Mouse (Mus musculus): ENCODE results near the gene Ccdc152. TPM values are rescaled to one million over a fixed set of nuclear protein-coding genes. Genes with fewer than 3 reads are reported as not detected.

Gene Ccdc152
- total and polyA plus RNA-seq, 2 experiments: 5.3 to 12.5 TPM

- H3K4me1 ChIP-seq (ENCODE audit: control insufficient read depth, insufficient read depth, low read length): peaks cover 12% of the 10 kb centered on the region
- no peaks in the 10 kb centered on the region for H3K79me2 ChIP-seq (ENCODE audit: control insufficient read depth, insufficient read depth, low read length)
- H3K27me3 ChIP-seq (ENCODE audit: control insufficient read depth, insufficient read depth, low read length): no peaks in the 10 kb centered on the region
- peak; percentile 36 for DNase-seq (ENCODE audit: extremely low read depth, low read depth, low spot score)
- H3K27ac ChIP-seq (replicated peaks; ENCODE audit: insufficient read depth, low read depth, low read length): no peak overlapping the region
- 42% methylated on average over 3 of the region's 3 CpGs for WGBS
- no peak for TF ChIP-seq POLR2A (IDR thresholded peaks at IDR 0.05; ENCODE audit: extremely low read depth, insufficient read depth, low read length)
- TF ChIP-seq CTCF (IDR thresholded peaks at IDR 0.05; ENCODE audit: low read depth, low read length): no peak
- H3K9ac ChIP-seq (ENCODE audit: low read depth, low read length): no peak overlapping the region
- H3K36me3 ChIP-seq (ENCODE audit: control insufficient read depth, insufficient read depth, low read length): peaks cover 65% of the 10 kb centered on the region
- H3K4me3 ChIP-seq (ENCODE audit: insufficient read depth, low read depth, low read length): no peak overlapping the region
Observed at GRCm38 (mm10) chr15:3339847-3340246, 36.5 kb upstream of the Ccdc152 start.

- Histone ChIP-seq H3K79me2 (ENCODE audit: control insufficient read depth, insufficient read depth, low read length) (no peaks in the 10 kb centered on the region), H3K4me1 (ENCODE audit: control insufficient read depth, insufficient read depth, low read length) (no peaks in the 10 kb centered on the region), H3K27ac (replicated peaks; ENCODE audit: insufficient read depth, low read depth, low read length) (no peak overlapping the region), H3K27me3 (ENCODE audit: control insufficient read depth, insufficient read depth, low read length) (no peaks in the 10 kb centered on the region), H3K9ac (ENCODE audit: low read depth, low read length) (no peak overlapping the region), H3K4me3 (ENCODE audit: insufficient read depth, low read depth, low read length) (no peak overlapping the region), H3K36me3 (ENCODE audit: control insufficient read depth, insufficient read depth, low read length) (peaks cover 56% of the 10 kb centered on the region)
- TF ChIP-seq CTCF (IDR thresholded peaks at IDR 0.05; ENCODE audit: low read depth, low read length): no peak
- no peak for TF ChIP-seq POLR2A (IDR thresholded peaks at IDR 0.05; ENCODE audit: extremely low read depth, insufficient read depth, low read length)
- no peak for DNase-seq (ENCODE audit: extremely low read depth, low read depth, low spot score)
- 87% methylated on average over 4 of the region's 4 CpGs for WGBS
Observed at GRCm38 (mm10) chr15:3332517-3332916, 29.2 kb upstream of the Ccdc152 start.

DNA sequence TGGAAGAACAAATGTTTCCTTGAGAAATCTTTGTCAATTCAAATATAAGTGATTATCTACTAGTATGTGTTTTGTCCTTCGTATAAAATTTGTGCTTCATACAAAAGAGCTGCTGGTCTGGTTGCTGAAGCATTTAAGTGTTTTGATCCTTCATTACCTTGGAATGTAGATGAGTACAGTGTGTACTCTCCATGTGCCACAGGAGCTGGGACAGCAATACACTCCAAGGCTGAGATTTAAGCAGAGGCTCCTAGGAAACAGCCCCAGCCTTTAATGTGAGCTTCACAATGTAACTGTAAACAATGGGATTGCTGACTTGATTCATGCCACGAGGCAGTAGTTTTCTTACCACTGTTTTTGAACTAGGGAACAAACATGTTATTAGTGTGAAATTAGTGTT, 28.5 kb upstream of the Ccdc152 start:
- no peak for TF ChIP-seq POLR2A (IDR thresholded peaks at IDR 0.05; ENCODE audit: extremely low read depth, insufficient read depth, low read length)
- TF ChIP-seq CTCF (IDR thresholded peaks at IDR 0.05; ENCODE audit: low read depth, low read length): no peak
- no peaks in the 10 kb centered on the region for H3K79me2 ChIP-seq (ENCODE audit: control insufficient read depth, insufficient read depth, low read length)
- H3K36me3 ChIP-seq (ENCODE audit: control insufficient read depth, insufficient read depth, low read length): peaks cover 56% of the 10 kb centered on the region
- H3K27me3 ChIP-seq (ENCODE audit: control insufficient read depth, insufficient read depth, low read length): no peaks in the 10 kb centered on the region
- no peak for DNase-seq (ENCODE audit: extremely low read depth, low read depth, low spot score)
- WGBS: 80% methylated on average over 2 of the region's 2 CpGs
- H3K4me3 ChIP-seq (ENCODE audit: insufficient read depth, low read depth, low read length): no peak overlapping the region
- no peak overlapping the region for H3K27ac ChIP-seq (replicated peaks; ENCODE audit: insufficient read depth, low read depth, low read length)
- H3K9ac ChIP-seq (ENCODE audit: low read depth, low read length): no peak overlapping the region
- H3K4me1 ChIP-seq (ENCODE audit: control insufficient read depth, insufficient read depth, low read length): no peaks in the 10 kb centered on the region

DNA sequence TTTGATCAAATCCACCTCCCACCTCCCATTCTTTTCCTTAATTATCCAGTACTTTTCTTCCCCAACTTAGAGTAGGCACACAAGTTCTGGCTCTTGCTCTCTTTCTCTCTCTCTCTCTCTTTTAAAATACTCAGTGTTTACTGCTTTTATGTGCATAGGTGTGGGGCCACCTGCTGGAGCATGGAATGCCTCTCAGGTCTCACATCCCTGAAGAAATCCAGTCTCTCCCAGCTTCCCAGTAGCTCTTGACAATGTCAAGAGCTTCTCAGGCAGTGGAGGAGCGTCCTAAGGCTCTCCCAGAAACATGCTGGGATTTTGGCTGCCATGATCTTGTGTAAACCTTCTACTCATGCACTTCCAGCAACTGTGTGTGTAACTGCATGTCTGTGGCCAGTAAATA, 27.0 kb upstream of the Ccdc152 start:
- no peak for DNase-seq (ENCODE audit: extremely low read depth, low read depth, low spot score)
- 91% methylated on average over 1 of the region's 1 CpGs for WGBS
- Histone ChIP-seq H3K9ac (ENCODE audit: low read depth, low read length) (no peak overlapping the region), H3K27me3 (ENCODE audit: control insufficient read depth, insufficient read depth, low read length) (no peaks in the 10 kb centered on the region), H3K79me2 (ENCODE audit: control insufficient read depth, insufficient read depth, low read length) (no peaks in the 10 kb centered on the region), H3K27ac (replicated peaks; ENCODE audit: insufficient read depth, low read depth, low read length) (no peak overlapping the region), H3K4me1 (ENCODE audit: control insufficient read depth, insufficient read depth, low read length) (no peaks in the 10 kb centered on the region), H3K4me3 (ENCODE audit: insufficient read depth, low read depth, low read length) (no peak overlapping the region), H3K36me3 (ENCODE audit: control insufficient read depth, insufficient read depth, low read length) (peaks cover 57% of the 10 kb centered on the region)
- TF ChIP-seq POLR2A (IDR thresholded peaks at IDR 0.05; ENCODE audit: extremely low read depth, insufficient read depth, low read length) (no peak), CTCF (IDR thresholded peaks at IDR 0.05; ENCODE audit: low read depth, low read length) (no peak)

GRCm38 (mm10) chr15:3323041-3323440, 19.7 kb upstream of the Ccdc152 start:
- H3K27me3 ChIP-seq (ENCODE audit: control insufficient read depth, insufficient read depth, low read length): no peaks in the 10 kb centered on the region
- TF ChIP-seq POLR2A (IDR thresholded peaks at IDR 0.05; ENCODE audit: extremely low read depth, insufficient read depth, low read length) (no peak), CTCF (IDR thresholded peaks at IDR 0.05; ENCODE audit: low read depth, low read length) (no peak)
- H3K4me3 ChIP-seq (ENCODE audit: insufficient read depth, low read depth, low read length): no peak overlapping the region
- peak; percentile 92 for DNase-seq (ENCODE audit: extremely low read depth, low read depth, low spot score)
- no peaks in the 10 kb centered on the region for H3K79me2 ChIP-seq (ENCODE audit: control insufficient read depth, insufficient read depth, low read length)
- no peak overlapping the region for H3K9ac ChIP-seq (ENCODE audit: low read depth, low read length)
- no peak overlapping the region for H3K27ac ChIP-seq (replicated peaks; ENCODE audit: insufficient read depth, low read depth, low read length)
- peaks cover 44% of the 10 kb centered on the region for H3K36me3 ChIP-seq (ENCODE audit: control insufficient read depth, insufficient read depth, low read length)
- H3K4me1 ChIP-seq (ENCODE audit: control insufficient read depth, insufficient read depth, low read length): peaks cover 7% of the 10 kb centered on the region; the same call in 1 of the 2 replicates

DNA sequence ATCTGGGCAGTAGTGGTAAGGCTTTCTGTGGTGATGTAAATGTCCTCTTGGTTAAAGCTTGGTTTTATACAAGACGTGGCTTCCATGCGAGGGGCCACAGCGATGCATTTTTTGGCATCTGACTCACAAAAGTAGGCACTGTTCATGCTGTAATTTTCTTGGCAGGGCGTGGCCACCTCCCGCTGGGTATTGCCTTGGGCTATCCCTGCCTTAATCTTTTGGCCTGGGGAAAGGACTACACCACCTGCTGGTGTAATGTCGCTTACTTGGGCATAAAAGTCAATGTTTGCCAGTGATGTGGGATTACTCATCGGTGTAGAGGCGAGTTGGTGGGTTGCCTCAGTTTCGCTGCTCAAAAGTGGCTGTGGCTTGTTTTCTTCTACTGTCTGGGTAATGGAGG, 16.6 kb upstream of the Ccdc152 start:
- TF ChIP-seq CTCF (IDR thresholded peaks at IDR 0.05; ENCODE audit: low read depth, low read length): no peak
- TF ChIP-seq POLR2A (IDR thresholded peaks at IDR 0.05; ENCODE audit: extremely low read depth, insufficient read depth, low read length): no peak
- H3K27me3 ChIP-seq (ENCODE audit: control insufficient read depth, insufficient read depth, low read length): no peaks in the 10 kb centered on the region
- H3K36me3 ChIP-seq (ENCODE audit: control insufficient read depth, insufficient read depth, low read length): peaks cover 38% of the 10 kb centered on the region
- H3K79me2 ChIP-seq (ENCODE audit: control insufficient read depth, insufficient read depth, low read length): no peaks in the 10 kb centered on the region
- no peak overlapping the region for H3K4me3 ChIP-seq (ENCODE audit: insufficient read depth, low read depth, low read length)
- DNase-seq (ENCODE audit: extremely low read depth, low read depth, low spot score): no peak
- 92% methylated on average over 9 of the region's 9 CpGs for WGBS
- H3K27ac ChIP-seq (replicated peaks; ENCODE audit: insufficient read depth, low read depth, low read length): no peak overlapping the region
- H3K4me1 ChIP-seq (ENCODE audit: control insufficient read depth, insufficient read depth, low read length): peaks cover 6% of the 10 kb centered on the region; the same call in 1 of the 2 replicates
- H3K9ac ChIP-seq (ENCODE audit: low read depth, low read length): no peak overlapping the region
